Mouse (Mus musculus): Measurements from ENCODE around the gene Mrpl47. TPM values are rescaled to one million over a fixed set of nuclear protein-coding genes. Genes with fewer than 3 reads are reported as not detected.
"Not testable (repeated sequence)": the region's sequence is repeated elsewhere in the genome, so short reads cannot be mapped to it uniquely, and the experiment has no call there.

Mrpl47 gene
- polyA plus RNA-seq, 1 experiment from 2014 or later = 46.7 TPM

- Histone ChIP-seq H3K36me3 (ENCODE audit: control insufficient read depth, insufficient read depth, low read length) (peaks cover 10% of the 10 kb centered on the region), H3K4me3 (ENCODE audit: low read depth, low read length) (no peak overlapping the region), H3K27me3 (ENCODE audit: control insufficient read depth, insufficient read depth, low read length) (no peaks in the 10 kb centered on the region), H3K4me1 (ENCODE audit: control insufficient read depth, insufficient read depth, low read length) (no peaks in the 10 kb centered on the region), H3K9ac (ENCODE audit: low read length) (no peak overlapping the region), H3K9me3 (ENCODE audit: control insufficient read depth, low read length) (no peaks in the 10 kb centered on the region), H3K27ac (ENCODE audit: low read depth, low read length) (no peak overlapping the region), H3K4me2 (no peak overlapping the region)
- 97% methylated on average over 6 of the region's 6 CpGs for WGBS
- DNase-seq (ENCODE audit: low spot score, missing footprints) (no peak), ATAC-seq (ENCODE audit: low FRiP score) (no peak)
These were observed 7.6 kb upstream of the Mrpl47 start for GRCm38 (mm10) chr3:32745001-32745400.

GRCm38 (mm10) chr3:32742276-32742780 lies 4.9 kb upstream of the Mrpl47 start:
- H3K9me3 ChIP-seq (ENCODE audit: control insufficient read depth, low read length) = no peaks in the 10 kb centered on the region
- no peak overlapping the region for H3K4me2 ChIP-seq
- ATAC-seq (ENCODE audit: low FRiP score) = no peak
- DNase-seq (ENCODE audit: low spot score, missing footprints) = no peak
- no peak overlapping the region for H3K27ac ChIP-seq (ENCODE audit: low read depth, low read length)
- peaks cover 8% of the 10 kb centered on the region for H3K36me3 ChIP-seq (ENCODE audit: control insufficient read depth, insufficient read depth, low read length)
- peaks cover 12% of the 10 kb centered on the region for H3K4me1 ChIP-seq (ENCODE audit: control insufficient read depth, insufficient read depth, low read length)
- H3K27me3 ChIP-seq (ENCODE audit: control insufficient read depth, insufficient read depth, low read length) = no peaks in the 10 kb centered on the region
- 85% methylated on average over 2 of the region's 2 CpGs for WGBS
- H3K9ac ChIP-seq (ENCODE audit: low read length) = no peak overlapping the region
- no peak overlapping the region for H3K4me3 ChIP-seq (ENCODE audit: low read depth, low read length)

GRCm38 (mm10) chr3:32738549-32738948 lies 1.1 kb upstream of the Mrpl47 start:
- Histone ChIP-seq H3K4me3 (ENCODE audit: low read depth, low read length) (no peak overlapping the region), H3K9me3 (ENCODE audit: control insufficient read depth, low read length) (no peaks in the 10 kb centered on the region), H3K27me3 (ENCODE audit: control insufficient read depth, insufficient read depth, low read length) (no peaks in the 10 kb centered on the region), H3K36me3 (ENCODE audit: control insufficient read depth, insufficient read depth, low read length) (peaks cover 5% of the 10 kb centered on the region; the same call in 1 of the 2 replicates), H3K27ac (ENCODE audit: low read depth, low read length) (no peak overlapping the region), H3K9ac (ENCODE audit: low read length) (no peak overlapping the region), H3K4me1 (ENCODE audit: control insufficient read depth, insufficient read depth, low read length) (peaks cover 20% of the 10 kb centered on the region), H3K4me2 (no peak overlapping the region)
- DNase-seq (ENCODE audit: low spot score, missing footprints) = peak; percentile 41
- no peak for ATAC-seq (ENCODE audit: low FRiP score)
- WGBS = 92% methylated on average over 5 of the region's 5 CpGs

- peaks cover 5% of the 10 kb centered on the region for H3K36me3 ChIP-seq (ENCODE audit: control insufficient read depth, insufficient read depth, low read length)
- peaks cover 20% of the 10 kb centered on the region for H3K4me1 ChIP-seq (ENCODE audit: control insufficient read depth, insufficient read depth, low read length)
- peak within 1 kb of the TSS; percentile 83 for H3K9ac ChIP-seq (ENCODE audit: low read length)
- H3K4me3 ChIP-seq (ENCODE audit: low read depth, low read length) = peak within 1 kb of the TSS; percentile 89
- no peaks in the 10 kb centered on the region for H3K9me3 ChIP-seq (ENCODE audit: control insufficient read depth, low read length)
- peak; percentile 99 for DNase-seq (ENCODE audit: low spot score, missing footprints)
- H3K27me3 ChIP-seq (ENCODE audit: control insufficient read depth, insufficient read depth, low read length) = no peaks in the 10 kb centered on the region
- under 1% methylated on average over 62 of the region's 62 CpGs for WGBS
- peak; percentile 97 for ATAC-seq (ENCODE audit: low FRiP score)
- H3K27ac ChIP-seq (ENCODE audit: low read depth, low read length) = peak within 1 kb of the TSS; percentile 78
- peak within 1 kb of the TSS; percentile 80 for H3K4me2 ChIP-seq
These were observed 897 bp downstream of the Mrpl47 start, which contains the start of gene Ndufb5 for GRCm38 (mm10) chr3:32736244-32737171. Gene Ndufb5 (plus strand): TSS chr3:32736990.

GRCm38 (mm10) chr3:32727861-32728260 lies 9.5 kb downstream of the Mrpl47 start:
- no peaks in the 10 kb centered on the region for H3K9me3 ChIP-seq (ENCODE audit: control insufficient read depth, low read length)
- H3K27ac ChIP-seq (ENCODE audit: low read depth, low read length) = no peak overlapping the region
- WGBS = 87% methylated on average over 4 of the region's 4 CpGs
- no peaks in the 10 kb centered on the region for H3K4me1 ChIP-seq (ENCODE audit: control insufficient read depth, insufficient read depth, low read length)
- ATAC-seq (ENCODE audit: low FRiP score) (no peak), DNase-seq (ENCODE audit: low spot score, missing footprints) (peak; percentile 77)
- no peaks in the 10 kb centered on the region for H3K27me3 ChIP-seq (ENCODE audit: control insufficient read depth, insufficient read depth, low read length)
- H3K9ac ChIP-seq (ENCODE audit: low read length) = no peak overlapping the region
- peaks cover 45% of the 10 kb centered on the region for H3K36me3 ChIP-seq (ENCODE audit: control insufficient read depth, insufficient read depth, low read length)
- no peak overlapping the region for H3K4me2 ChIP-seq
- no peak overlapping the region for H3K4me3 ChIP-seq (ENCODE audit: low read depth, low read length)

GRCm38 (mm10) chr3:32725951-32726350 lies 11.5 kb downstream of the Mrpl47 start:
- 92% methylated on average over 5 of the region's 5 CpGs for WGBS
- H3K9ac ChIP-seq (ENCODE audit: low read length) = no peak overlapping the region
- DNase-seq (ENCODE audit: low spot score, missing footprints) (peak; percentile 80), ATAC-seq (ENCODE audit: low FRiP score) (no peak)
- H3K4me2 ChIP-seq = no peak overlapping the region
- H3K27me3 ChIP-seq (ENCODE audit: control insufficient read depth, insufficient read depth, low read length) = no peaks in the 10 kb centered on the region
- H3K4me3 ChIP-seq (ENCODE audit: low read depth, low read length) = no peak overlapping the region
- no peaks in the 10 kb centered on the region for H3K4me1 ChIP-seq (ENCODE audit: control insufficient read depth, insufficient read depth, low read length)
- peaks cover 50% of the 10 kb centered on the region for H3K36me3 ChIP-seq (ENCODE audit: control insufficient read depth, insufficient read depth, low read length)
- H3K9me3 ChIP-seq (ENCODE audit: control insufficient read depth, low read length) = no peaks in the 10 kb centered on the region
- no peak overlapping the region for H3K27ac ChIP-seq (ENCODE audit: low read depth, low read length)

GRCm38 (mm10) chr3:32724191-32724590 lies 13.2 kb downstream of the Mrpl47 start:
- peaks cover 51% of the 10 kb centered on the region for H3K36me3 ChIP-seq (ENCODE audit: control insufficient read depth, insufficient read depth, low read length)
- no peak for ATAC-seq (ENCODE audit: low FRiP score)
- no peaks in the 10 kb centered on the region for H3K9me3 ChIP-seq (ENCODE audit: control insufficient read depth, low read length)
- no peaks in the 10 kb centered on the region for H3K4me1 ChIP-seq (ENCODE audit: control insufficient read depth, insufficient read depth, low read length)
- DNase-seq (ENCODE audit: low spot score, missing footprints) = peak; percentile 78
- no peak overlapping the region for H3K4me3 ChIP-seq (ENCODE audit: low read depth, low read length)
- no peaks in the 10 kb centered on the region for H3K27me3 ChIP-seq (ENCODE audit: control insufficient read depth, insufficient read depth, low read length)
- H3K27ac ChIP-seq (ENCODE audit: low read depth, low read length) = no peak overlapping the region
- 96% methylated on average over 7 of the region's 7 CpGs for WGBS
- H3K4me2 ChIP-seq = no peak overlapping the region
- no peak overlapping the region for H3K9ac ChIP-seq (ENCODE audit: low read length)

GRCm38 (mm10) chr3:32718271-32718670 lies 19.1 kb downstream of the Mrpl47 start:
- DNase-seq (ENCODE audit: low spot score, missing footprints) (peak; percentile 65), ATAC-seq (ENCODE audit: low FRiP score) (no peak)
- H3K36me3 ChIP-seq (ENCODE audit: control insufficient read depth, insufficient read depth, low read length) = peaks cover 46% of the 10 kb centered on the region
- no peak overlapping the region for H3K4me3 ChIP-seq (ENCODE audit: low read depth, low read length)
- 94% methylated on average over 5 of the region's 5 CpGs for WGBS
- H3K4me1 ChIP-seq (ENCODE audit: control insufficient read depth, insufficient read depth, low read length) = no peaks in the 10 kb centered on the region
- no peaks in the 10 kb centered on the region for H3K9me3 ChIP-seq (ENCODE audit: control insufficient read depth, low read length)
- H3K27ac ChIP-seq (ENCODE audit: low read depth, low read length) = no peak overlapping the region
- no peak overlapping the region for H3K9ac ChIP-seq (ENCODE audit: low read length)
- no peak overlapping the region for H3K4me2 ChIP-seq
- H3K27me3 ChIP-seq (ENCODE audit: control insufficient read depth, insufficient read depth, low read length) = no peaks in the 10 kb centered on the region

- H3K36me3 ChIP-seq (ENCODE audit: control insufficient read depth, insufficient read depth, low read length) = peaks cover 47% of the 10 kb centered on the region
- 96% methylated on average over 6 of the region's 6 CpGs for WGBS
- not testable (repeated sequence) for H3K4me1 ChIP-seq (ENCODE audit: control insufficient read depth, insufficient read depth, low read length); ATAC-seq (ENCODE audit: low FRiP score); H3K4me3 ChIP-seq (ENCODE audit: low read depth, low read length); H3K9ac ChIP-seq (ENCODE audit: low read length); H3K9me3 ChIP-seq (ENCODE audit: control insufficient read depth, low read length); H3K4me2 ChIP-seq; H3K27ac ChIP-seq (ENCODE audit: low read depth, low read length); H3K27me3 ChIP-seq (ENCODE audit: control insufficient read depth, insufficient read depth, low read length)
- DNase-seq (ENCODE audit: low spot score, missing footprints) = peak; percentile 69
These were observed 20.0 kb downstream of the Mrpl47 start for GRCm38 (mm10) chr3:32717403-32717802.
